Mouse (Mus musculus) testis, postnatal 14 days (tissue): Measurements from ENCODE around the gene Mrpl51.
"Not testable (repeated sequence)": the region's sequence is repeated elsewhere in the genome, so short reads cannot be mapped to it uniquely, and the experiment has no call there.

ENCODE experiments used
- DNase-seq: peaks from one replicate; pipeline ENCODE4 v3.0.0; 2021; ENCODE audit warnings: low spot score

Gene Mrpl51

DNA sequence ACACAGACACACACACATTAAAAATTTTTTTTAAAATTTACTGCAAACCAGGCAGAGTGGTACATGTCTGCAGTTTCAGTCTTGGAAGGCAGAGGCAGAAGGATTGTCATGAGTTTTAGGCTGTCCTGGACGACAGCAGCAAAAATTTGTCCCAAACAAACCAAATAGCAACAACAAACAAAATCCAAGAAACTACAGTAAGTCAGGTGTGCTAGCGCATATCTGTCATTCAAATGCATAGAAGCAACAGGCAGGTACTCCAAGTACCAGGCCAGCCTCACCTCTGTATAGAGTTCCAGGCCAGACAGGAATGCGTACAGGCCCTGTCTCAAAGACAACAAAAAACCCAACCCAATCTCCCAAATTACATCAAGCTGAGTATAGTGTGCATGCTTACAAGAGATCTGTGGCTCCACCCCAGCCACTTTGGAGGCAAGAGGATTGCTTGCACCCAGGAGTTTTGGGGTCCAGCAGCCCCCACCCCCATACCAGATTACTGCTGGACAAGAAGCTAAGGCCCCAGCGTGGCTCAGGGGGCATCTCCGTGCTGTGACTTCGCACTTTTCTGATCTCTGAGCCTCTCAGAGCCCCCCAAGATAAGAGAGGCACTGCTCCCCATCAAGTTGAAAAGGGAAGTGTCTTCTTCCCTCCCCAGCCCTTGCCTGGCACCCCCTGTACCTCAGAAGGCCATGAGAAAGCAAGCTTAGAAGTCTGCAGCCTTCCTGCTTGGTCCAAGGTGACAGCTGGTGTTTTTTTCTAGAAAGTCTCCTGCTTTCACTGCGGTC is 31.6 kb upstream of the Mrpl51 start:
- no peak for DNase-seq

DNA sequence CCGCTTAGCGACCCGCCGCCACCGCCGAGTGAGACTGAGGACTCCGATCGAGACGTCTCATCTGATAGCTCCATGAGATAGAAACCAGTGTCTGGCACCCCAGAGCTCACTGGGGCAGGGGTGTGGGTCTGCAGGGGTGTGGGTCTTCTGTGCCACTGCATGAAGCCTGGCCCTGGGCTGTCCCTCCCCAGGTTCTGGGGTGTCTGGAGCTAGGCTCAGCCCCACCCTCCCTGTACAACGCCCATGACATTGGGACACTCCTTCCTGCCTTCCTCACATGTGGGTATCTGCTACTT is 31.1 kb upstream of the Mrpl51 start:
- no peak for DNase-seq

DNA sequence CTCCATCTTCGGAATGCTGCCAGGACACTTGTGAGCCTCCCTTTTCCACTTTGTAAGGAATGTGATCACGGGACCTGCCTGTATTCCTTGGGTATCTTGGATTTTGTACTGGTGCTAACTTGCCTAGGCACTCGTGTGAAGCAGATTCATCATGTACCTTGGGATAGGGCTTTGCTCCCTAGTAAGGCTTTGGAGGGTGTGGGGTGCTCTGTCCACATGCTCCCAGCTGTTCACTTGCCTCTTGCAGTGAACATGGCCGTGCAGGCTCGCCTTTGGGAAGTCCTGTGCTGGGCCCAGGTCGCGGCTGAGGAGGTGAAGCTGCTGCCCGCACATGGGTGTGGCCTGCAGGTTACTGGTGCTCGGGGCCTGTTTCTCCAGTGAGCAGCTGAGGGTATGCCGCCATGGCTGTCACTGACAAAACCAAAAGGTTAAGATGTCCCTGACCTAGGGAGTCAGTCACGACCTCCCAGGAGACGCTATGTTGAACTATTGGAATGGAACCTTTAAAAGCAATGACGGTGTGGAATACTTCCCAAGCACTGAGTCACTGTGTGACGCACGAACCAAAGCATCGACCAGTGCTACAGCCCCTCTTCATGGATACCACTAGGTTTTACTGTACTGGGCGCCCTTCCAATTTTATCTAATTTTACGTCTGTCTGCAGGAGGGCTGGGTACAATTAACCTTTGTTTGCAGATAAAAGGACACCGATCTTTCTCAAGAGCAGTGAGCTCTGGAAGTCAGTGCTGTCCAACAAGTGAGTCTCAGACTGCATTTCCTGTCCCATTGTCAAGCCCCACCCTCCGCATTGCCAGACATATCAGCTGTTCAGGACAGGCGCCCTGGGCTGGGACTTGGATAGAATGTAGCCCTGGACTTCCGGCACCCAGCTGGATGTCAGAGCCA is 30.5 kb upstream of the Mrpl51 start:
- peak; percentile 78 for DNase-seq

DNA sequence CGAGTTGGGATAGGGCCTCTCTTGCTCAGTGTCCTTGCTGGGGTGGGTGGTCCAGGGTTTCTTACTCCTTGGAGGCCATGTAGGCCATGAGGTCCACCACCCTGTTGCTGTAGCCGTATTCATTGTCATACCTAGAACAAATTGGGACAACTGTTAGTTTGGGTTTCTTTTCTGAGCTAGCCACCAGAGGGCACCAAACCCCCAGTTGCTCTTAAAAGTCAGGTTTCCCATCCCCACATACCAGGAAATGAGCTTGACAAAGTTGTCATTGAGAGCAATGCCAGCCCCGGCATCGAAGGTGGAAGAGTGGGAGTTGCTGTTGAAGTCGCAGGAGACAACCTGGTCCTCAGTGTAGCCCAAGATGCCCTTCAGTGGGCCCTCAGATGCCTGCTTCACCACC is 29.6 kb upstream of the Mrpl51 start:
- DNase-seq: not testable (repeated sequence)

DNA sequence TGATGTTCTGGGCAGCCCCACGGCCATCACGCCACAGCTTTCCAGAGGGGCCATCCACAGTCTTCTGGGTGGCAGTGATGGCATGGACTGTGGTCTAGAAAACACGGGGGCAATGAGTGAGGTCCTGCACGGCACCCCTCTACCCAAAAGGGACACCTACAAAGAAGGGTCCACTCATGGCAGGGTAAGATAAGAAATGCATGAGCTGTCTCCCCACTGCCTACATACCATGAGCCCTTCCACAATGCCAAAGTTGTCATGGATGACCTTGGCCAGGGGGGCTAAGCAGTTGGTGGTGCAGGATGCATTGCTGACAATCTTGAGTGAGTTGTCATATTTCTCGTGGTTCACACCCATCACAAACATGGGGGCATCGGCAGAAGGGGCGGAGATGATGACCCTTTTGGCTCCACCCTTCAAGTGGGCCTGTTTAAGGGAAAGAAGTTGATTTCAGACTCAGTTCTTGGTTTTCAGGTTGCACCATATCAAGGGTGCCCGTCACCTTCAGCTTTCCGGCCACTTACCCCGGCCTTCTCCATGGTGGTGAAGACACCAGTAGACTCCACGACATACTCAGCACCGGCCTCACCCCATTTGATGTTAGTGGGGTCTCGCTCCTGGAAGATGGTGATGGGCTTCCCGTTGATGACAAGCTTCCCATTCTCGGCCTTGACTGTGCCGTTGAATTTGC is 28.8 kb upstream of the Mrpl51 start:
- not testable (repeated sequence) for DNase-seq

DNA sequence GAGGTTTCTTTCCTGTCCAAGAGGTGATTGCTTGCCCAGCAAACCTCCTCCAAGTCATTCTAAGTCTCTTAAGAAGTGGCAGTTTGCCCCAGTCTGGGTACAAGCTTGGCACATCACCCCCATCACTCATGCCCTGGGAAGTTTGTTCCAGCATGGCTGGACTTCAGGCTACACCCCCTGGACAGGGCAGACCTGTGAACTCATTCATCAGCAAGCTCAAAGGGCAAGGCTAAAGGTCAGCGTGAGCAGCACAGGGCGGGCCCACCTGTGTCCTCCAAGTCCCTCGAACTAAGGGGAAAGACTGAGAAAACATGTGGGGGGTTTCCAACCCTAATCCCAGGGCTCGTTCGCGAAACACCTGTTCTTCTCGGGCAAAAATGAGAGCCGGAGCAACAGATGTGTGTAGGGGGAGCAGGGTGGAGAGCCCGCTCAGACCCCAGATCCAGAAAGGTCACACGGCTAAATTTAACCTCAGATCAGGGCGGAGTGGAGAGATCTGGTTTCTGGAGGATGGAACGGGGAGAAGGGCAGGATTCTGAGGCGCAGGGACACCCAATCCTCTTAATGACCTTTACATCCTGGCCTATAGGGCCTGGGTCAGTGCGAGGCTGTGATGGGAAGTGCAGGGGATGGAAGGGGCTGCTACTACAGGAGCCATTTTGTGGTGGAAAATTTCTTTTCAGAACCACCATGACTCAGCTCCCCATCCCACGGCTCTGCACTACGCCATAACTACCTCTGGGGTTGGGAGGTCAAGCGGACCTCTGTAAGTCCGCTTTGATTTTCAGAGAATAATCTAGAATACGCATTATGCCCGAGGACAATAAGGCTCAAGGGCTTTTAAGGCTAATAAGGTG is 27.6 kb upstream of the Mrpl51 start:
- DNase-seq: no peak

DNA sequence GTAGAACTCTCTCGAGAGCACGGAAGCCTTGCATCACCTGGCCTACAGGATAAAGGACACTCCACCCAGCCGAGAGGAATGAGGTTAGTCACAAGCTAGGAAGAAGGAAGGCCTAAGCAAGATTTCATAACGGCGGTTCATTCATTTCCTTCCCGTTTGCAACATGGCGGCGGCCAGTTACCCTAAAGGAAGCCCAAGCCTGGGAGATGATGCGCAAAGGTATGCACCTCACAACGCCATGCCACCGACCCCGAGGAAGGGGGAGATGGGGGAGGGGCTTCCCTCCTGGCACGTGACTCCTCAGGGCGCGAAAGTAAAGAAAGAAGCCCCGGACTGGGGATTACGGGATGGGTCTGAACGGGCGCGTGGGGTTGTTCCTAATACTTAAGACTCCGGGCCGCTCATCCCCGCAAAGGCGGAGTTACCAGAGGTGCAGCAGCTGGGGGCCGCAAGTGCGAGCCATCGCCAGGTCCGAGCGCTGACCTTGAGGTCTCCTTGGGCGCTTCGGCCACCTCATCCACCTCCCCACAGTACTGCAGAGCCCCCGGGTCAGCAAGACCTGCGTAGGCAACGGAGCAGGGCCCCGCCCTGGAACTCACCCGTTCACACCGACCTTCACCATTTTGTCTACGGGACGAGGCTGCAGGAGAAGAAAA is 26.8 kb upstream of the Mrpl51 start:
- peak; percentile 74 for DNase-seq

DNA sequence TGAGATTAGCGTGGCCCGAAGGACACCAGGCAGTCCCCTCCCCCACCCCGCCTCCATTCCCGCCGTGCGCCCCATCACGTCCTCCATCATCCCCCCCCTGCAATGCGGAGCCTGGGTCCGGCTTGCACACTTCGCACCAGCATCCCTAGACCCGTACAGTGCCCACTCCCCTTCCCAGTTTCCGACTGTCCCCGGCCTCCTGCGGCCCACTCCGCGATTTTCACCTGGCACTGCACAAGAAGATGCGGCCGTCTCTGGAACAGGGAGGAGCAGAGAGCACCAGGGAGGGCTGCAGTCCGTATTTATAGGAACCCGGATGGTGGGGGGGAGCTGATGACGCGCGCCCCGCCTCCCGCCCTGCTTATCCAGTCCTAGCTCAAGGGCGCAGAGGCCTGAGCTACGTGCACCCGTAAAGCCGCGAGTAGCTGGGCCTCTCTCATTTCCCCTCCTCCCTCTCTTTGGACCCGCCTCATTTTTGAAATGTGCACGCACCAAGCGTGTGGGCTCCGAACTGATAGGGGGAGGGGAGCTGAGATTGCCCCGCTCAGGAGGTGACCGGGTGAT is 26.2 kb upstream of the Mrpl51 start:
- peak; percentile 94 for DNase-seq

DNA sequence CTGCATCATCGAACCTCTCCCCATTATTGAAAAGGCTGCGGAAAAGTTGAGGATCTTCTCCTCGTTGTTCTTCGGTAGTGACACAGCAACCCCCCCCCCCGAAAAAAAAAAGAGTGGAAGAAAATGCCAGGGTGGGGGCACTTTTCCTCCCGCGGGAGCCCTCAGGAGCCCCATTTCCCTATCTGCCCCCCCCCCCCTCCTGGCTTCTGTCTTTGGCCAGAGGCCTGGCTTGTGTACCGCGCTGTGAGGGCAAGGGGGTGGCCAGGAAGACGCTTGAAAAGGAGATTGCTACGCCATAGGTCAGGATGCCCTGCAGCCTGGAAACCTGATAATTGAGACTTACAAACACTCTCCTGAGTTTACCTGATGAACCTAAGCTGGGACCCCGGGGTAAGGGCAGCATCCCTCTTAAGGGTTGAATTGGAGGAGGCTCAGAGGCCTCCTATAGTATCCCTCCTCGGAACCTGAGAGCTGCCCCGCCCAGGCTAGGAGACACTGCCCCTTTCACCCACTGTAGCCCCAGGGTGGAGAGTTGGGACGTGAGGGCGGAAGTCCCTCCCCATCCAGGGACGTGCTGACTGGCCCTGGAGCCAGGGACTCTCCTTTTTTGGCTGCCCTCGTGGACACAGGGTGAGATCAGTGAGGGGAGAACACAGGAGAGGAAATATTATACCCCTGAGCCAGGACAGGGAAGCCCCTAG is 25.4 kb upstream of the Mrpl51 start, which contains the start of gene Gapdh:
Gapdh (minus strand) TSS at position 417 of the 701 bp plus-strand sequence.
- peak; percentile 80 for DNase-seq

DNA sequence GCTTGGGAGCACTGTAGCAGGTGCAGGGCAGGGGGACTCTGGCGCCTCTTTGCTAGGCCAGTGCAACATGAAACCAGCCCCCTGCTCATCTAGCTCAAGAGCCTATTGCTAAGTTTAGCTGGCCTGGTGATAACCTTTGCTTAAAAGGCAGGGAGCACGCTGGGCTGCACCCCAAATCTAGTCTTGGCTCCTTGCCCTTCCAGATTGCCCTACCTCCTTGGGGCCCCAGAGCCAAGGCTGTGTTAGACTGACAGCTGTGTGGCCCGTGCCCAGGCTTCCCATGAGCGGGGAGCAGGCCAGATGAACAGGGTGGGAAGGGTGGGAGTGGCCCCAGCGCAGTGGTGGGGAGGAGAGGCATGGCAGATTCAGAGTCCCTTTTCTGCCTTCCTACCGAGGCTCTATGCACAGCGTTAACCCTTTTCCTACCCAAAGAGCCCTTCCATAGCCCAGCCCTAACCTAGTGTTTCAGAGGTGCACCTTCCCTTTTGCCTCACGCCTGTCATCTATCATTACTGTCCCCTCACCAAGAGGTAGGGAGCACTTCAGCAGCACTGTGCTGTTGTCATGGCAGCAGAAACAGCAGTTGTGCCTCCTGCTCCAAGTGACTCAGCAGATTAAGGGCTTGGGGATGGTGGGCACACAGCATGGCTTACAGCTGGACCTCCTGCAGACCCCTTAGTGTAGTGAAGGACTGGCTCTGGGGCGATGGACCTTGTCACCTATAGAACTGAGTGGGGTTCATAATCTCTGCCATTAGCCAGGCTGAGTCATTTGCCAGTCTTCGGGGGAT is 24.5 kb upstream of the Mrpl51 start:
- DNase-seq: no peak

DNA sequence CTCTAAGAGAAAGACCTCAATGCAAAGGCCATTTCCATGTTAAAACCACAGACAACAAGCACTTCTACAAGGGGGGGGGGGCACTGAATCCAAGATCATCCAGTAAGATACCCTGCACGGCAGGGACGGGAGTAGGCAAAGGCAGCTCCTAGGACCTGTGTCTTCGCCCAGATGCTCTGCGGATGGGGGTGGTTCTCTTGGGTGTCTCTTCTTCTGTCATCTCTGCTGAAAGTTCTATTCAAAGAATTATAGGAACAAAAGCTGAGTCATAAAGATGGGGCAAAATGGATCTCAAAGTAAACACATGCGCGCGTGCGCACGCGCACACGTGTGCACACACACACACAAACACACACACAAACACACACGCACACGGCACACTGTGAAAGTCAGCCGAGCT is 23.5 kb upstream of the Mrpl51 start:
- DNase-seq: no peak

DNA sequence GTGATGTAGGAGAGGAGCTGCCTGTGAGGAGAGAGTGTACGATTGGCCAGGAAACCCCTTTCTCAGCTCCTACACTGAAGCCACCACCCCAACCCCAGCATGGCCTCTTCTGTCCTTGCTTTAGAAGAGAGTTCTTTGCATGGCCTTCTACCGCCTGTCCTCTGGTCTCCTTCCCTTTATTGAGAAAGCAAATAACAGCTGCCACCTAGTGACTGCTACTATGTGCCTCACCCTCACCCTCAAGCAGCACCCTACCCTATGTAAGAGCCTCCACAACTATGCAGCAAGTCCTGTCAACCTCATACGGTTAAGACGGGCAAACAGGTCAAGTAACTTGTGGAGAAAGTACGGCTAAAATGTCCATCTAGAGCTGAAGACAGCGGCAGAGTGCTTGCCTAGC is 21.4 kb upstream of the Mrpl51 start:
- no peak for DNase-seq

DNA sequence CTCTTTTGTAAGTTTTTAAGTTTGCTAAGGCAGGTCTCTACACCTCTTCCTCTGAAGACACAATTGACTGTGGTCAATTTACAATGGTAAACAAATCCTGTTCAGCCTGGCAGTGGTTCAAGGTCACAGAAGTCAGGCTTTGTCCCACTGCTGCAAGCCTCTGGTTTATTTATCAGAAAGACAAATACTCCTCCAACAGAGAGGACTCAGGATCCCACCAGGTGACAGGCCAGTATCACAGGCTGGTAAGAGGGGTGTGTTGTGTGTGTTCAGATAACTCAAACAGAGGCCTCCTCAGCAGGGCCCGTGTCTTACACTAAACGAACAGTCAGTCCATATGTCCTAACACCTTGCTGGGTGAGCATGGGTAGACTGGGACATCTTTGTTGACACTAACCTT is 19.1 kb upstream of the Mrpl51 start:
- no peak for DNase-seq

DNA sequence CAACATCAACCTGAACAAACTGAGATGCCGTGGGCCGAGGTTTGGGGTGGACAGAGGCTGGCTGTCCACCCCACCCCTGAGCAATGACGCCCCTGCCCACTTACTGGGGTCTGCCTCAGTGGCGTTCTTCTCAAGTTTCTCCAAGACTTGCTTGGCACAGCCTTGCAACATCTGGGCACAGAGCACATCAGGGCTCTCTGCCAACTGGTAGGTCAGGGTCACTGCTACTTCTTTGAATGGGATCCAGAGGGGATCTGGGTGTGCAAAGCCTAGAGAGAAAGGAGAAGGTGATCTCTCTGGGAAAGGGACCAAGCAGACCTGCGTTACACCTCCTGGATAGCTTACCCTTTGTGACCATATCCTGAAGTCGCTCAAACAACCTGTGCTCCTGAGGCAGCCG is 18.3 kb upstream of the Mrpl51 start:
- DNase-seq: no peak

DNA sequence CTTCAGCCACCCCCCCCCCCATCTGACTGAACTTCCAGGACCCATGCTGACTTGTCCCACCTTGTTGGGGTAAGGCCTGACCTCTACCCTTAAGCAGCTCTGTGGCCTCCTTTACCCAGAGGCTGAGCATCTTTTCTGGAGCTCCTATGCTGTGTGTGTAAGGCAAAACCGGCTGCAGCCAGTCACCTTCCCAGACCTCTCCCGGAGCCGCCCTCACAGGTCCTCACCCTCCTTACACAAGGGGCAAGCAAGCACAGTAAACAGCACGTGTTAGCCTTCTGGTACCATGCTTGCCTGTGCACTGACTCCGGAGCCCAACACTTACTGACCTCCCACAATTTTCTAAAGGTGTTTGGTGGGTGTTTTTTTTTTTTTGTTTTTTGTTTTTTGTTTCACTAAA is 16.1 kb upstream of the Mrpl51 start:
- no peak for DNase-seq

DNA sequence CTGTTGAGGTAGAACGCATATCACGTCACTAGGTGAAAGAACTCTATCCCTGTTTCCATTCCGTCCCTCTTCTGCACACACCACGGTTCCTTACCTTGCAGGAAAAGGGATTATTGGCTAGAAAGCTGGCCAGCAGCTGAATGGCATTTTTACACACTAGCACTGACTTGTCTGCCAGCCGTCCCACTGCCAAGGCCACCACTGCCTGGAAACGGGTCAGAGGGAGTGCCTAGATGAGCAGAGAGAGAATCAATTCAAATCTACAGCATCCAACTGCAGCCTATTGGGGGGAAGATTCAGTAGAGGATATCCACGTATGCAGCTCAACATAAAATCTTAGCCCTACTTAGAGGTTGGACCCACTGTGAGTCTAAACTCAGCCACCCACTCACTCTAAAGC is 12.0 kb upstream of the Mrpl51 start:
- DNase-seq: no peak

DNA sequence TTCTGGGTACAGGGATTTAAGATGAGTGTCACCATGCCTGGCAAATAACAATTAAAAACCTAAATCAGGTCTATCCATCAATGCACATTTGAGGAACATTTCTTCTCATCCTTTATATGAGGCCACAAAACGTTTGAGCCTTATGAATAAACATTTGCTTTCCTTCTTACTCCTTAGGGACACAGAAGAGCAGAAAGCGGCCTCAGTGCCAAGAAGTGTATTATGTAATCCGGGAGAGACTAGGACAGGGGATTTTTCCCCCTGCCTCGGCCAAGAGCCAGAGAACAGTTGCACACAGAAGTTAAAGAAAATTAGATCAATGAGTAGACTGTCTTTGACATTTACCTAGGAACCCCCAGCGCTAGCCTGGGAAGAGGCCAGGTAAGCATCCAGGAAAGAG is 9.5 kb upstream of the Mrpl51 start:
- no peak for DNase-seq

DNA sequence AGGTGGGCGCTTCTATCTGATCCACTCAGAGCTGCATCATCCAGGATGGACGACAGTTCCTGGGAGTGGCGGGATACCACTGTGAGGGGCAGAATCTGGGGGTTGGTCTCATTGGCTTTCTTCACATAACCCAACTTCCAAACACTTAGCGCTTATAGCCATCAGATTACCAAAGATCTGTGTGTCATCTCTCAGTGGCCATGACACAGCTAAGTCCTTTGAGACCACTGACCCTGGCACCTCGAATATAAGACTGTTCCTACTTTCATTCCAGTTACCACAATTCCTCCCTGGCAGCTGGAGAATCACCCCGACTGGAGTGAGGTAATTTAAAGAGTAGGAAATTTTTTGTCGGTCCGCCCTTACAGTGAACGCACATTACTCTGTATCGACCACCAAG is 5.4 kb upstream of the Mrpl51 start:
- DNase-seq: no peak

DNA sequence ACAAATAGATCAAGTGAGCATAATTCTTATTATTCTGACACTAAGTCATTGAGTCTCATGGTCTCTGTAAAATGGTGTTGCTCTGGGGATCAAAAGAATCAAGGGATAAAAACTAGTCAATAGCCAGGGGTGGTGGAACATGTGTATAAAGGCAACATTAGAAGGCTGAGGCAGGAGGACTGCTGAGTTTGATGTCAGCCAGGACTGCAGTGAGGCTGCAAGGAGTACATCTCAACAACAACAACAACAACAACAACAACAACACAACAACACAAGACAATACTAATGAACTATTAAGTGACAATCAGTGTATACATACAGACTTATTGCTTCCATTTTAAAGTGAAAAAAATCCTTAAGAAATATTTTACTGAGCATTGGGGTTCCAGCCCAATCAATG is 785 bp upstream of the Mrpl51 start:
- no peak for DNase-seq
